Mouse (Mus musculus) cerebellum, postnatal 10 days (tissue): ENCODE measurements at regions not wholly inside any gene's neighbourhood (a gene's known extent, or its start where the extent isn't known, plus 50 kb on each side); places are given as distances from the start of the nearest gene placed in this dataset.
"Not testable (repeated sequence)": the region's sequence is repeated elsewhere in the genome, so short reads cannot be mapped to it uniquely, and the experiment has no call there.

Experiments used
- DNase-seq, 2 experiments: peaks; one replicate each; pipeline ENCODE4 v3.0.0; 2021; ENCODE audit warnings: mixed read lengths in 2 of 2

DNA sequence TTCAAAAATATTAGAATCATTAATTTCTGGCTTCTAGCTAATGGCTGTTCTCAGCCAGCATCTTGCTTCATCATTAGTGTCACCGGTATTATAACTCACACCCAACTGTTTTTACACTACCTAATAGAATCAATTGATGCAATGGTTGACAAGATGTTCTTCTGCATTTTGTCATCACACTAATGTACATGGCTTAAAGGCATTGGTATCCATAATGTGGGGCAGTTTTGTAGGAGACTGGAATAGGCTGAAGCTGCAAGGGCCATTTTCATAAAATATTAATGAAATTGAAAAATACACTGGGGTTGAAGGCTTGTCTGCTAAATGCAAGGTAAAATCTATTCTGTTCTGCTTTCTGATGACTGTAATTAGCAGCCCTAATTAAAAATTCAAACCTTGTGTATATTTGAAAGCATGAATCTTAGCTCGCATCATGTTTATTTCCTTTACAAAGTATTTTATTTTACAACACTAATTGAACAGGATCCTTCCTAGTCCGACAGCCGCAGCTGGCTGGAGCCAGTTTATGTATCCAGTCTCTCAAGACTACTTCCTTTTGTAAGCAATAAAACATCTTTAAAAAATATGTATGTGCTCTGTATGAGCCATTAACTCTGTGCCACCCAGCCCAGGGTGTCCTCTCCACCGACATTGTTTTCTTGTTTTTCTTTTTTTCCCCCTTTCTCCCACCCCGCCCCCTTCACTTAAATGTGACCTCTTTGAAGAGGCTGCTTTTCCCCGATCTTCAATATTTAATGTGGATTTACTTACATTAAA is 259.6 kb downstream of the Pou4f1 start:
- no peak for DNase-seq

GRCm38 (mm10) chr14:104206602-104207001 is 261.2 kb downstream of the Pou4f1 start:
- DNase-seq: no peak

- peak; percentile 21 to 22 for DNase-seq
Measured at GRCm38 (mm10) chr14:104203239-104203986, 264.4 kb downstream of the Pou4f1 start.

- no peak for DNase-seq
Measured at GRCm38 (mm10) chr14:104193198-104193597, 274.6 kb downstream of the Pou4f1 start.

DNA sequence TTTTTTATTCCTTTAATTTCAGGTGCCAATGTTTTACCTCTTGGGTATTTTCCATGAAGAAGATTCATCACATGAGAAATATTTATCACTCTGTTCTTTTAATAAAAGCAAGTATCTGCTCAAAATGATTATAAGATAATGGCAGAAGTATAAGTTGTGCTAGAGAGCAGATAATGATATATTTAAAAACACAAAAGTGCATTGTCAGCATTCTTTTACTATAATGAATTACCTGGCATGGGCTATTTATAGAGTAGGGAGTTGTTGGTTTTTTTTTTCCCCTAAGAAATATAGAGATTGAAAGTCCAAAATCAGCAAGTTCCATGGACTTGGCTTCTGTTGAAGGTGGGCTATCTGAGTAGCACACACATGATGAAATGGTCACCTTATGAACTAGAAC is 292.7 kb downstream of the Pou4f1 start:
- DNase-seq: no peak

DNA sequence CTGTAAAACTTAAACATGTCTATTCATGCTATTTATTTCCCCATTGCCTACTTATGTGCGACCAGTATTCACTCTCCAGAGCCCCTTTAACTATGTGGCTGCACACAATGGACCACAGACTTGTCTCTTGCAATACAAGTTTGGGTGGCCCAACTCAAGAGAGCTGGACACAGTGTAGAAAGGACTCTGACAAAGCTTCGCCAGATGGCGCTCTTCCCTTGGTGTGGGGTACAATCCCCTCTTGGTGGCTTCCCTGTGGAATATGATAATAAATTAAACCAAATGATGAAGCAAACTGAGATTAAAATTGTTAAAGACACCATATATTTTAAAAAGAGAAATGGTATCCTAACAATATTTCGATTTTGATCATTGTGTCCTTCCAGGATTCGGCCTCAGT is 302.6 kb upstream of the Ednrb start:
- peak; percentile 74 to 75 for DNase-seq

DNA sequence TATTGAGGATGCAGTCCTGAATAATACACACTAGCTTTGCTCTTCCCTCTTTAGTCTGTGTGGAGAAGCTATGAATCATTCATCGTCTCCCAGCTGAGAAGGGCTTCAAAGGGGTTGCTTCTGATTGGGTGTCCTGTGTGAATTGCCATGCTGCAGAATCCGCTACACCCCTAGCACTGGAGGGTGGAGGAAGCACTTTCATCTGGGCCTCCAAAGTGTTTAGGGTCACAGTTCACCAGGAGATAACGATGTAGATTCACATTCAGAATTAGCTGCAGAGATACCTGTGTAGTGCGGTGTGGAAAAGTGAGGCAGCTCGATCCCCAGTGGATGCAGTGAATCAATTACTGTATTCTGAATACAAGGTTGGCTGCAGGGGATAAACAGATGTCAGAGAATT is 301.2 kb upstream of the Ednrb start:
- DNase-seq: no peak

- DNase-seq: no peak
Measured at GRCm38 (mm10) chr14:104114986-104115951, 271.1 kb upstream of the Ednrb start.

DNA sequence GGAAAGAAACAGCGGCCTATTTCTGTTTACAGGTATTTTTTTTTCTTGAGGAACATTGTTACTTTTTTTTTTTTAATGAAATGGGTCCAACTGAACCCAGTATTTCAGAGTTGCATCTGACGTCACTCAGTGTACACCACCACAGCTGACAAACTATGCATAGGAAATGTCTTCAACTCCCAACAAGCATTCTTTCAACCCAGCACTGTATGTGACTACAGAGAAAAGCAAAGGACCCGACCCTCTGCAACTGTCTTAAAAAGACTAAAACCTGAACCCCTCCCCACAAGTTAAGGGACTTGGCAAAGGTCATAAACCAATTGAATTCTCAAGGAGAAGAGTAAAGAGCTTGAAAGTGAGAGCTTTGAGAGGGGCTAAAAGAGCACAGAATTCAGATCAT is 270.0 kb upstream of the Ednrb start:
- DNase-seq: no peak

- DNase-seq: no peak
Measured at GRCm38 (mm10) chr14:104113448-104113847, 269.2 kb upstream of the Ednrb start.

DNA sequence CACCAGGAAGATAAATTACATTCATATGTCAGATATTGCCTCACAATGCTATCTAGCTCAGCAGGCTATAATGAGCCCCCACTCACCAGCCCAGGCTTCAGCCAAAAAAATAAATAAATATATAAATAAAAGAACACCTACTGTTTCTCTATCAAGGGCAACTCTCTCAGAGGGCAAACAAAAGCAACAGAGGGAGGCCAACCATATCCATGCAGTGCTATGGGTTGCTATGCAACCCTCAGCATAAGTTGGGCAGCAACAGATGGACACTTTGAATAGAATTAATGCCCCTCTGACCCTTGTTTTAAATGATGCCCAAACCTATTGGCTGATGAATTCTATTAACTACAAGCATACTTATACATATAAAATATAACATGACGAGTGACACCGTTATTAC is 242.2 kb upstream of the Ednrb start:
- no peak for DNase-seq

DNA sequence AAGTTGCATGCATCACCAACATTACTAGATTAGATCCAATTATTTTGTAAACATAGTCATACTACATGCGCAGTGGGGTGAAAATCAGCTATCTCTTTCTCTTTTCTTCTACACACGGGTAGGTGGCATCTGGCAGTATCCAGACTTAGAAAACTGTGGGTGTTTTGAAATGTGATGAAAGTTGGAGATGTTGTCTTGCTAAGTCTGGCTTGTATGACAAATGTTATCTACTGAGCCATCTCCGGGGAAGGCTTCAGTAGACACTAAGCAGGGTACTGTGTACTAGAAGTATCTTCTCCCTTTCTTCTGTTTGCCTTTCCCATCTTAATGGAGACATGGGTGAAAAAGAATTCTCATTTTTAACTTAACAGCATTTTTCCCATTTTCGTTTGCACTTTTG is 220.0 kb upstream of the Ednrb start:
- not testable (repeated sequence) for DNase-seq

- DNase-seq: no peak
Measured at GRCm38 (mm10) chr14:104053697-104054096, 209.5 kb upstream of the Ednrb start.

- DNase-seq: peak; percentile 80 to 87
Measured at GRCm38 (mm10) chr14:104038628-104039325, 194.6 kb upstream of the Ednrb start.

- peak in 1 of 2 experiments; percentile 16 for DNase-seq
Measured at GRCm38 (mm10) chr14:104033606-104034005, 189.4 kb upstream of the Ednrb start.

GRCm38 (mm10) chr14:104030784-104031470 is 186.7 kb upstream of the Ednrb start:
- DNase-seq: peak in 1 of 2 experiments; percentile 16

GRCm38 (mm10) chr14:104029668-104030530 is 185.7 kb upstream of the Ednrb start:
- peak in 1 of 2 experiments; percentile 14 for DNase-seq

GRCm38 (mm10) chr14:104027900-104028285 is 183.7 kb upstream of the Ednrb start:
- DNase-seq: no peak

DNA sequence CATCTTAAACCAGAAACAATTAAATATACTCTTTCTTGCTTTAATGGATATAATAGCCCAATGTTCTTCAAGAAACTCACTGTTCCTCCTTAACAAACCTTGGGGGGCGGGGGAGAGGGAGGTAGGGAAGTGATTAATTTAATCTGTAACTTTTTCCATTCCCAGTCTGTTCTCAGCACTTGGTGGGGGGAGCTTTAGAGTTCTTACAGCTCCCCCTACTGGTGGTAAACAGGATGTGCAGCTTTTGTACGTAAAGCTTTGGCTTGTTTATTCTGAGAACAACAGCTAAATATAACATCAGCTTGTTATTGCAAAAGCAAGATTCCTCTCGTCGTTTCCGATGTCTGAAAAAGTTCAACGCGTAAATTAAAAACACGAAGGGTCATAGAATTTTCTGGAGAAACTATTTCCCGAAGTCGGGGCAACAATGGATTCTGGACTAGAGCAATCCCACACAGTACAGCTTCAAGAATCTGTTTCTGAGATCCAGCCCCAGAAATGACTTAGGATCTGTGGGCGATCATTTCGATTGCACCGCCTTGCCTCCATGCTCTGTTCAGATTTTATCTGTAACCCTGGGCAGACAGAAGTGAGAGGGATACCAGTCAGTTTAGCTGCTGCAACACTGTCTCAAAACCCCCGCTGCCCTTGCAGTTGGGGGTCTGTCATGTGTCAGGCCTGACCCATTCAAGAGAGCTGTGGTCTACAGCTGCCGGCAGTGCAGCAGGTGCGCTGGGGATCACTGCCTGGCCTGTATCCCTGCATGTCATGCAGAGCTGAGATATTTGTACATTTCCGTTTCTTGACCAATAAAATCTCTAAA is 183.1 kb upstream of the Ednrb start:
- DNase-seq: peak; percentile 54 to 70

GRCm38 (mm10) chr14:104008538-104008937 is 164.3 kb upstream of the Ednrb start:
- no peak for DNase-seq
